Mouse (Mus musculus) myocyte (in vitro differentiated cells): ENCODE measurements around the gene Vwa1. TPM values are rescaled to one million over a fixed set of nuclear protein-coding genes. Genes with fewer than 3 reads are reported as not detected.
"Not testable (repeated sequence)": the region's sequence is repeated elsewhere in the genome, so short reads cannot be mapped to it uniquely, and the experiment has no call there.

ENCODE experiments used
- H3K27me3 ChIP-seq: one replicate; pipeline ENCODE4 v1.6.1; 2011; ENCODE audit not compliant: control insufficient read depth, insufficient read depth, insufficient read length
- H3K36me3 ChIP-seq: one replicate; pipeline ENCODE4 v1.6.1; 2011; ENCODE audit not compliant: control insufficient read depth, insufficient read depth
- H3K4me2 ChIP-seq: one replicate; pipeline ENCODE4 v1.6.1; 2011; ENCODE audit warnings: low read depth, control low read depth
- H3K4me3 ChIP-seq: one replicate; pipeline ENCODE4 v1.5.1; 2011; ENCODE audit warnings: mild to moderate bottlenecking, control low read depth, moderate library complexity
- H3K79me2 ChIP-seq: one replicate; pipeline ENCODE4 v1.6.1; 2011; ENCODE audit not compliant: control insufficient read depth, insufficient read depth
- H3ac ChIP-seq: one replicate; pipeline ENCODE4 v1.6.1; 2011; ENCODE audit not compliant: control insufficient read depth, insufficient read length
- CEBPB ChIP-seq: IDR thresholded peaks from 2 replicates; pipeline ENCODE4 v1.6.1; 2011; ENCODE audit warnings: mild to moderate bottlenecking, moderate library complexity; ENCODE audit not compliant: poor library complexity, insufficient read depth, severe bottlenecking
- E2F4 ChIP-seq: IDR thresholded peaks from one replicate; pipeline ENCODE4 v1.6.1; 2011; ENCODE audit warnings: mild to moderate bottlenecking, control low read depth, moderate library complexity; ENCODE audit not compliant: insufficient read depth
- MAX ChIP-seq: IDR thresholded peaks from one replicate; pipeline ENCODE4 v1.6.1; 2011; ENCODE audit warnings: low read depth, mild to moderate bottlenecking, control low read depth
- MYOD1 ChIP-seq, 3 experiments: IDR thresholded peaks; one replicate each; pipeline ENCODE4 v1.6.1; 2011; ENCODE audit warnings: control low read depth in 2 of 3, low read depth in 2 of 3, mild to moderate bottlenecking in 2 of 3, moderate library complexity in 1 of 3; ENCODE audit not compliant: insufficient read length in 2 of 3, control insufficient read depth in 1 of 3
- MYOG ChIP-seq, 3 experiments: IDR thresholded peaks; one replicate each; pipeline ENCODE4 v1.6.1; 2011; ENCODE audit warnings: control low read depth in 2 of 3, low read depth in 2 of 3, mild to moderate bottlenecking in 2 of 3; ENCODE audit not compliant: insufficient read length in 2 of 3, control insufficient read depth in 1 of 3, insufficient read depth in 1 of 3
- POLR2A ChIP-seq: IDR thresholded peaks from one replicate; pipeline ENCODE4 v1.6.1; 2011; ENCODE audit warnings: low read depth, mild to moderate bottlenecking, control low read depth, moderate library complexity; ENCODE audit not compliant: insufficient read length
- POLR2AphosphoS2 ChIP-seq: IDR thresholded peaks from one replicate; pipeline ENCODE4 v1.6.1; 2011; ENCODE audit warnings: low read depth, control low read depth; ENCODE audit not compliant: insufficient read length
- REST ChIP-seq: IDR thresholded peaks from one replicate; pipeline ENCODE4 v1.6.1; 2011; ENCODE audit warnings: mild to moderate bottlenecking, control low read depth, moderate library complexity; ENCODE audit not compliant: insufficient read depth, insufficient read length
- SRF ChIP-seq: IDR thresholded peaks from one replicate; pipeline ENCODE4 v1.6.1; 2011; ENCODE audit warnings: low read depth; ENCODE audit not compliant: control insufficient read depth, insufficient read length
- TCF12 ChIP-seq: IDR thresholded peaks from one replicate; pipeline ENCODE4 v1.6.1; 2011; ENCODE audit warnings: mild to moderate bottlenecking, control low read depth; ENCODE audit not compliant: poor library complexity, insufficient read depth, severe bottlenecking
- TCF3 ChIP-seq: IDR thresholded peaks from one replicate; pipeline ENCODE4 v1.6.1; 2011; ENCODE audit warnings: low read depth, control low read depth; ENCODE audit not compliant: insufficient read length
- USF1 ChIP-seq: IDR thresholded peaks from one replicate; pipeline ENCODE4 v1.6.1; 2011; ENCODE audit warnings: low read depth, mild to moderate bottlenecking, control low read depth, moderate library complexity
- polyA plus RNA-seq: library from polyadenylated mRNA; unstranded; fragments of >200 nt; fragmentation: generic; extraction: Trizol; gene quantifications from one replicate; pipeline ENCODE4 v1.2.1, GENCODE M21; 2012; ENCODE audit warnings: missing spikeins

Gene Vwa1
- polyA plus RNA-seq, 1 experiment, result 3.2 TPM

- H3K27me3 ChIP-seq, result no peaks in the 10 kb centered on the region
- no peak overlapping the region for H3K4me3 ChIP-seq
- no peaks in the 10 kb centered on the region for H3K79me2 ChIP-seq
- TF ChIP-seq TCF12, result no peak
- no peak for TF ChIP-seq POLR2A
- TF ChIP-seq REST, result no peak
- TF ChIP-seq CEBPB, result no peak
- H3K36me3 ChIP-seq, result peaks cover 38% of the 10 kb centered on the region
- no peak overlapping the region for H3K4me2 ChIP-seq
- no peak overlapping the region for H3ac ChIP-seq
Observed at GRCm38 (mm10) chr4:155746036-155746548, 28.4 kb downstream of the Vwa1 start.

DNA sequence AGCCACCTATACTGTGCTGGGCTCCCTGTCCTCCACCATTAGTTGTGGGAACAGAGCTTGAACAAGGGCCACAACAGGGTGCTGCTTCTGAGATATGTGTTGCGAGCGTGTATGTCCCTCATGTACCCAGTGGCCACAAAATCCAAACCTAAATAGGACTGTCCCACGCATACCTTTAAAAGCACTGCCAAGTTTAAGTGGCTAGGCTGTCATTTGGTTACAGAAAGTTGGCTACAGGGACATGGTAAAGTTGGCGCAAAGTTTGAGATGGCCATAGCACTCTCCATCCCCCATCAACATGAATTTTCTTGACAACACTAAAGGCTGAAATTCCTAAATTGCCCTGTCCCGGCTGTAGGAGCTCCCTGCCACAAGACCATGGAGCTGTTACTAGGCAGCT is 29.4 kb downstream of the Vwa1 start:
- H3K36me3 ChIP-seq, result peaks cover 33% of the 10 kb centered on the region
- no peaks in the 10 kb centered on the region for H3K79me2 ChIP-seq
- H3K4me3 ChIP-seq, result no peak overlapping the region
- no peak overlapping the region for H3ac ChIP-seq
- TF ChIP-seq MAX, result no peak
- no peak for TF ChIP-seq TCF12
- TF ChIP-seq REST, result no peak
- no peak for TF ChIP-seq POLR2A
- TF ChIP-seq MYOG (IDR thresholded peaks at IDR 0.05; ENCODE audit: control insufficient read depth in 1 of 3, insufficient read depth in 1 of 3, insufficient read length in 2 of 3, low read depth in 2 of 3), result no peak
- TF ChIP-seq CEBPB, result no peak
- TF ChIP-seq USF1, result no peak
- no peak for TF ChIP-seq TCF3
- TF ChIP-seq MYOD1 (IDR thresholded peaks at IDR 0.05; ENCODE audit: control insufficient read depth in 1 of 3, insufficient read length in 2 of 3, low read depth in 2 of 3), result no peak
- TF ChIP-seq SRF, result no peak
- TF ChIP-seq POLR2AphosphoS2, result no peak
- TF ChIP-seq E2F4, result no peak
- H3K27me3 ChIP-seq, result no peaks in the 10 kb centered on the region
- H3K4me2 ChIP-seq, result no peak overlapping the region

DNA sequence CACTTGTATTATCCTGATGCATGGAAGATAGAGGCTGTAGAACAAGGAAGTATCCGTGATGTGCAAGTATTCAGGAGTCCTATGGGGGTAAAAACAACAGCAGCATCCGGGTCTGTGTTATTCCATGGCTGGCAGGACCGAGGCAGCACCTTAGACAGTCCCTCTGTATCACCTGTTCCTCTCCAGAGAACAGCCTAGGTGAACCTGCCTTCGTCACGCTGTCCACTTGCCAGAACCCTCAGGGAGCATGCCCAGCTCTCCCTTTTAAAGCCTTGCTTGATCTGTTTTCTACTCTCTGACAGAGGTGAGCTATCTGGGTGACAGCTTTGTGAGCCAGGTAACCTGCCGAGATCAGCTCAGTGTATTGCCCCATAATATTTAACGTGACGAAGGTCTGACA is 30.0 kb downstream of the Vwa1 start:
- H3K4me2 ChIP-seq, result no peak overlapping the region
- no peak for TF ChIP-seq REST
- TF ChIP-seq USF1, result no peak
- TF ChIP-seq CEBPB, result no peak
- no peak for TF ChIP-seq SRF
- no peak for TF ChIP-seq MYOD1 (IDR thresholded peaks at IDR 0.05; ENCODE audit: control insufficient read depth in 1 of 3, insufficient read length in 2 of 3, low read depth in 2 of 3)
- TF ChIP-seq MAX, result no peak
- no peak for TF ChIP-seq TCF3
- no peak for TF ChIP-seq POLR2A
- TF ChIP-seq POLR2AphosphoS2, result no peak
- no peak for TF ChIP-seq MYOG (IDR thresholded peaks at IDR 0.05; ENCODE audit: control insufficient read depth in 1 of 3, insufficient read depth in 1 of 3, insufficient read length in 2 of 3, low read depth in 2 of 3)
- no peak for TF ChIP-seq E2F4
- TF ChIP-seq TCF12, result no peak
- peaks cover 29% of the 10 kb centered on the region for H3K36me3 ChIP-seq
- H3ac ChIP-seq, result no peak overlapping the region
- H3K4me3 ChIP-seq, result no peak overlapping the region
- no peaks in the 10 kb centered on the region for H3K27me3 ChIP-seq
- no peaks in the 10 kb centered on the region for H3K79me2 ChIP-seq

GRCm38 (mm10) chr4:155742684-155743083 is 31.8 kb downstream of the Vwa1 start:
- Histone ChIP-seq H3K4me3 (no peak overlapping the region), H3ac (no peak overlapping the region), H3K79me2 (no peaks in the 10 kb centered on the region), H3K36me3 (peaks cover 15% of the 10 kb centered on the region), H3K27me3 (no peaks in the 10 kb centered on the region), H3K4me2 (no peak overlapping the region)
- TF ChIP-seq MAX (no peak), REST (no peak), E2F4 (no peak), CEBPB (no peak), USF1 (no peak), POLR2A (no peak), SRF (no peak), MYOG (IDR thresholded peaks at IDR 0.05; ENCODE audit: control insufficient read depth in 1 of 3, insufficient read depth in 1 of 3, insufficient read length in 2 of 3, low read depth in 2 of 3) (no peak)

DNA sequence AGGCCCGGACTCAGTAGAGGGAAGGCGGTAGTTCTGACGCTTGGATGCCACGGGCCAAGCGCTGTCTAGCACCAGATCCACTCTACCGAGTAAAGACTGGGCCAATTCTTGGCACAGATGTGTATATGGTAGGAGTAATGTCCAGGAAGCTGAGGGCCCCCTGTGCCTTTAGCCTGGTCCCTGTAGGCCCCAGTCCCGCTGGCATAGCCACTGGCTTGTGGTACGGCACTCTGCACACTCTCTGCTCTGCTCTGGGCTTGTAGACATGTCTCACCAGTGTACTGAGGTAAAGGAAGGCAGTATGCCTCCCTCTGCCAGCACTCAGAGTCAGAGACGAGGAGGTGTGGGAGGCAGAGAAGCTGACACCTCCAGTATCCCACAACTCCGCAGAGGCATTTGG is 33.8 kb downstream of the Vwa1 start:
- peaks cover 18% of the 10 kb centered on the region for H3K36me3 ChIP-seq
- H3K27me3 ChIP-seq, H3K79me2 ChIP-seq, H3K4me3 ChIP-seq, H3K4me2 ChIP-seq, H3ac ChIP-seq: not testable (repeated sequence)
